In genomic region chr2:9749829-9750788, GRCm38 (mm10) we compare ENCODE assay signal across 13 mouse cellular contexts.
DNase-seq lines count a peak whose midpoint lies in the region; ATAC-seq and TF ChIP-seq lines count a peak whose summit lies in the region.
"Had no signal": no experiment of that assay in that cellular context is flagged by ENCODE, and none has a peak within 500 bp of the region (broad histone marks: within the 10 kb centered on the region; RNA-seq: fewer than 3 reads in every experiment).

No protein-coding gene starts in this region.

- intact Hi-C loops in left cerebral cortex, adult 2 months (cut with DNase I), result no loop called here
- intact Hi-C loops in gastrocnemius, postnatal 36 days (cut with DNase I), result no loop called here

- no peaks in the 10 kb centered on the region for H3K4me1 ChIP-seq in heart, embryonic 11.5 days (ENCODE audit: control insufficient read depth, insufficient read depth, low read length)

- H3K9me3 ChIP-seq in heart, embryonic 11.5 days (replicated peaks; ENCODE audit: control insufficient read depth, low read length), result no peaks in the 10 kb centered on the region
- H3K9me3 ChIP-seq: hindbrain, embryonic 10.5 days had no signal

- TF ChIP-seq CTCF in left cerebral cortex, adult 2 months (IDR thresholded peaks at IDR 0.05), result no peak

- H3K4me3 ChIP-seq in heart, embryonic 11.5 days (ENCODE audit: low read depth, low read length), result no peak overlapping the region
- no peak overlapping the region for H3K4me3 ChIP-seq in left cerebral cortex, adult 2 months
- H3K4me3 ChIP-seq: forebrain, embryonic 10.5 days; hindbrain, embryonic 10.5 days had no signal

- 39% methylated on average over 11 of the region's 11 CpGs for WGBS in heart, embryonic 11.5 days (ENCODE audit: insufficient replicate concordance)

- no peak for ATAC-seq in heart, embryonic 11.5 days (replicated peaks; ENCODE audit: insufficient number of reproducible peaks, low FRiP score, low TSS enrichment)
- ATAC-seq: midbrain, embryonic 16.5 days had no signal

- H3K27me3 ChIP-seq in heart, embryonic 11.5 days (ENCODE audit: control insufficient read depth, insufficient read depth, low read length), result no peaks in the 10 kb centered on the region

- no peaks in the 10 kb centered on the region for H3K36me3 ChIP-seq in heart, embryonic 11.5 days (ENCODE audit: control insufficient read depth, insufficient read depth, low read length)
- H3K36me3 ChIP-seq: forebrain, embryonic 10.5 days; hindbrain, embryonic 10.5 days had no signal

- H3K4me2 ChIP-seq in heart, embryonic 11.5 days, result no peak overlapping the region
- H3K4me2 ChIP-seq: liver, embryonic 11.5 days had no signal

- H3K9ac ChIP-seq in heart, embryonic 11.5 days (ENCODE audit: low read depth, low read length), result no peak overlapping the region

- H3K27ac ChIP-seq in heart, embryonic 11.5 days (ENCODE audit: low read depth, low read length), result no peak overlapping the region
- no peak overlapping the region for H3K27ac ChIP-seq in left cerebral cortex, adult 2 months
- H3K27ac ChIP-seq: forebrain, embryonic 10.5 days; hindbrain, embryonic 10.5 days had no signal

- DNase-seq in heart, adult 9 months (ENCODE audit: low spot score in 2 of 2), result peak; percentile 26 to 51
- peak; percentile 3 to 19 for DNase-seq in CD8-positive naive resting alpha-beta T cell, adult 2 months (ENCODE audit: low read depth in 2 of 2, low spot score in 2 of 2)
- DNase-seq in brain, adult 2 months (ENCODE audit: low read depth, low spot score), result peak; percentile 27
- peak; percentile 5 for DNase-seq in lung, postnatal 14 days
- no peak for DNase-seq in MN1 (ENCODE audit: low spot score)
- no peak for DNase-seq in left cerebral cortex, adult 2 months (ENCODE audit: extremely low spot score in 1 of 2, low spot score in 2 of 2)
- DNase-seq in gastrocnemius, postnatal 36 days, result no peak
- DNase-seq: cerebellum, adult 18-20 months had no signal

Comparison
In these comparisons a context has a peak if more than half of its experiments do, and no peak if none do; other contexts are left out.
1. DNase-seq: peak in heart, adult 9 months (2 of 2), CD8-positive naive resting alpha-beta T cell, adult 2 months (2 of 2), brain, adult 2 months (single experiment) and lung, postnatal 14 days (single experiment); none in MN1 (single experiment), left cerebral cortex, adult 2 months (0 of 2) and gastrocnemius, postnatal 36 days (0 of 2).